Mouse (Mus musculus): ENCODE results near the gene Ccdc42. TPM values are rescaled to one million over a fixed set of nuclear protein-coding genes. Genes with fewer than 3 reads are reported as not detected.

The Ccdc42 gene
- 0.31 and 0.39 TPM in 2 replicates for polyA plus RNA-seq (2014; fragmentation: Nextera tagmentation; extraction: Ambion mirVana)

- no peaks in the 10 kb centered on the region for H3K9me3 ChIP-seq (replicated peaks; ENCODE audit: control insufficient read depth, low read length)
- DNase-seq (ENCODE audit: low spot score) (no peak), ATAC-seq (no peak)
- no peak within 1 kb of the TSS for H3K4me3 ChIP-seq (ENCODE audit: low read depth, low read length)
- no peaks in the 10 kb centered on the region for H3K36me3 ChIP-seq (ENCODE audit: control insufficient read depth, insufficient read depth, low read length)
- H3K4me2 ChIP-seq (ENCODE audit: low read length): no peak within 1 kb of the TSS
- H3K27ac ChIP-seq (ENCODE audit: low read depth, low read length): no peak within 1 kb of the TSS
- H3K4me1 ChIP-seq (ENCODE audit: control insufficient read depth, insufficient read depth, low read length): peaks cover 4% of the 10 kb centered on the region; the same call in 1 of the 2 replicates
- whole genome bisulfite sequencing: 80% methylated on average over 5 of the region's 5 CpGs
- no peaks in the 10 kb centered on the region for H3K27me3 ChIP-seq (replicated peaks; ENCODE audit: control insufficient read depth, insufficient read depth, low read length)
- no peak within 1 kb of the TSS for H3K9ac ChIP-seq (ENCODE audit: low read length)
These were observed at the start of gene Ccdc42 for GRCm38 (mm10) chr11:68586721-68587120. Ccdc42 (plus strand) TSS chr11:68587021.

- no peaks in the 10 kb centered on the region for H3K4me1 ChIP-seq (ENCODE audit: control insufficient read depth, insufficient read depth, low read length)
- WGBS: 55% methylated on average over 5 of the region's 5 CpGs
- DNase-seq (ENCODE audit: low spot score): no peak
These were observed 47.2 kb upstream of the Ccdc42 start for GRCm38 (mm10) chr11:68539621-68540020.

DNA sequence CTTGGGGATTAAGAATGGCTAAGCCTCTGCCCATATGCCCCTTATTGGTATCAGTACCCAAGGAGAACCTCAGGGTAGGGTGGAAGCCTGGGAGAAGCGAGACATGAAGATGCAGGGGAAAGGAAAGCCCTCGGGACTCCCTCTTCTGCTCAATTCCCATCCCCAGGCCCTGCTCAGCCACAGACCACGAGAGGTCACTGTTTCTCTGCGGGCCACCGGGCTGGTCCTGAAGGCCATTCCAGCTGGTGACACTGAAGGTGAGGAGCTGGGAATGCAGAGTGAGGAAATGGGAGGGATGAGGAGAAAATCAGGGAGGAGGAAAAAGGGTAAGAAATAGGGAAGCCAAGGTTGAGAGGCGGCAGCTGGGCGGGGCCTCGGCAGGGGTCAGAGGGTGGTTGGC, 42.3 kb upstream of the Ccdc42 start:
- H3K27me3 ChIP-seq (replicated peaks; ENCODE audit: control insufficient read depth, insufficient read depth, low read length): no peaks in the 10 kb centered on the region
- no peaks in the 10 kb centered on the region for H3K4me1 ChIP-seq (ENCODE audit: control insufficient read depth, insufficient read depth, low read length)
- no peaks in the 10 kb centered on the region for H3K36me3 ChIP-seq (ENCODE audit: control insufficient read depth, insufficient read depth, low read length)
- H3K9me3 ChIP-seq (replicated peaks; ENCODE audit: control insufficient read depth, low read length): no peaks in the 10 kb centered on the region
- ATAC-seq (no peak), DNase-seq (ENCODE audit: low spot score) (no peak)
- H3K27ac ChIP-seq (ENCODE audit: low read depth, low read length): no peak overlapping the region
- no peak overlapping the region for H3K4me3 ChIP-seq (ENCODE audit: low read depth, low read length)
- 11% methylated on average over 8 of the region's 8 CpGs for WGBS
- H3K9ac ChIP-seq (ENCODE audit: low read length): no peak overlapping the region
- H3K4me2 ChIP-seq (ENCODE audit: low read length): no peak overlapping the region

More at GRCm38 (mm10) chr11:68539621-68540020, 47.2 kb upstream of the Ccdc42 start:
- ATAC-seq: no peak
- no peaks in the 10 kb centered on the region for H3K27me3 ChIP-seq (replicated peaks; ENCODE audit: control insufficient read depth, insufficient read depth, low read length)
- H3K4me2 ChIP-seq (ENCODE audit: low read length): no peak overlapping the region
- H3K36me3 ChIP-seq (ENCODE audit: control insufficient read depth, insufficient read depth, low read length): no peaks in the 10 kb centered on the region
- H3K9ac ChIP-seq (ENCODE audit: low read length): no peak overlapping the region
- no peaks in the 10 kb centered on the region for H3K9me3 ChIP-seq (replicated peaks; ENCODE audit: control insufficient read depth, low read length)
- no peak overlapping the region for H3K27ac ChIP-seq (ENCODE audit: low read depth, low read length)
- no peak overlapping the region for H3K4me3 ChIP-seq (ENCODE audit: low read depth, low read length)

DNA sequence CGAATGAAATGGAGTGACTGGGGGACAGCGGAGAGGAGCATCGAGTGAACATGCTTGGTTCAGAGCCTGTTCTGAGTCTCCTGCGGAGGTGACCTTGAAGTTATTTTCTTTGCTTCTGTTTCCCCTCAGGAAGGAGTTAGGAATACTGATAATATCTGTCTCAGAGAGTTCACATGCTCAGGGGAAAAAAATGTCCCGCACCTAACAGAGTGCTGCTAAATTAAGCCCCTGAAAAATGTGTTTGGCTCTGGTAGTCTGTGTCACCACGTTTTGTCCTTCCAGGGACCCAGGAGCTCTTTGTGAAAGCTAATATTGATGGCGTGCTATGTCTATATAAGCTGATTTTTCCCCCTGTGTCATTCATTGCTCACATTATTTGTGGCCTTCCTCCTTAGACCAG, 41.6 kb upstream of the Ccdc42 start:
- DNase-seq (ENCODE audit: low spot score) (no peak), ATAC-seq (no peak)
- no peaks in the 10 kb centered on the region for H3K9me3 ChIP-seq (replicated peaks; ENCODE audit: control insufficient read depth, low read length)
- no peak overlapping the region for H3K9ac ChIP-seq (ENCODE audit: low read length)
- no peaks in the 10 kb centered on the region for H3K36me3 ChIP-seq (ENCODE audit: control insufficient read depth, insufficient read depth, low read length)
- no peaks in the 10 kb centered on the region for H3K4me1 ChIP-seq (ENCODE audit: control insufficient read depth, insufficient read depth, low read length)
- WGBS: 61% methylated on average over 7 of the region's 7 CpGs
- no peak overlapping the region for H3K4me3 ChIP-seq (ENCODE audit: low read depth, low read length)
- H3K27me3 ChIP-seq (replicated peaks; ENCODE audit: control insufficient read depth, insufficient read depth, low read length): no peaks in the 10 kb centered on the region
- no peak overlapping the region for H3K4me2 ChIP-seq (ENCODE audit: low read length)
- H3K27ac ChIP-seq (ENCODE audit: low read depth, low read length): no peak overlapping the region

GRCm38 (mm10) chr11:68545682-68546222, 41.1 kb upstream of the Ccdc42 start:
- H3K4me3 ChIP-seq (ENCODE audit: low read depth, low read length): no peak overlapping the region
- WGBS: 78% methylated on average over 8 of the region's 8 CpGs
- ATAC-seq (no peak), DNase-seq (ENCODE audit: low spot score) (no peak)
- no peak overlapping the region for H3K4me2 ChIP-seq (ENCODE audit: low read length)
- H3K9ac ChIP-seq (ENCODE audit: low read length): no peak overlapping the region
- no peaks in the 10 kb centered on the region for H3K36me3 ChIP-seq (ENCODE audit: control insufficient read depth, insufficient read depth, low read length)
- no peaks in the 10 kb centered on the region for H3K4me1 ChIP-seq (ENCODE audit: control insufficient read depth, insufficient read depth, low read length)
- no peak overlapping the region for H3K27ac ChIP-seq (ENCODE audit: low read depth, low read length)
- no peaks in the 10 kb centered on the region for H3K9me3 ChIP-seq (replicated peaks; ENCODE audit: control insufficient read depth, low read length)
- no peaks in the 10 kb centered on the region for H3K27me3 ChIP-seq (replicated peaks; ENCODE audit: control insufficient read depth, insufficient read depth, low read length)

- 59% methylated on average over 2 of the region's 2 CpGs for WGBS
- H3K9ac ChIP-seq (ENCODE audit: low read length): no peak overlapping the region
- no peaks in the 10 kb centered on the region for H3K27me3 ChIP-seq (replicated peaks; ENCODE audit: control insufficient read depth, insufficient read depth, low read length)
- no peaks in the 10 kb centered on the region for H3K9me3 ChIP-seq (replicated peaks; ENCODE audit: control insufficient read depth, low read length)
- H3K27ac ChIP-seq (ENCODE audit: low read depth, low read length): no peak overlapping the region
- no peak overlapping the region for H3K4me3 ChIP-seq (ENCODE audit: low read depth, low read length)
- no peak overlapping the region for H3K4me2 ChIP-seq (ENCODE audit: low read length)
- no peak for DNase-seq (ENCODE audit: low spot score)
- H3K4me1 ChIP-seq (ENCODE audit: control insufficient read depth, insufficient read depth, low read length): no peaks in the 10 kb centered on the region
- H3K36me3 ChIP-seq (ENCODE audit: control insufficient read depth, insufficient read depth, low read length): no peaks in the 10 kb centered on the region
- ATAC-seq: no peak
These were observed 39.3 kb upstream of the Ccdc42 start for GRCm38 (mm10) chr11:68547484-68547883.

DNA sequence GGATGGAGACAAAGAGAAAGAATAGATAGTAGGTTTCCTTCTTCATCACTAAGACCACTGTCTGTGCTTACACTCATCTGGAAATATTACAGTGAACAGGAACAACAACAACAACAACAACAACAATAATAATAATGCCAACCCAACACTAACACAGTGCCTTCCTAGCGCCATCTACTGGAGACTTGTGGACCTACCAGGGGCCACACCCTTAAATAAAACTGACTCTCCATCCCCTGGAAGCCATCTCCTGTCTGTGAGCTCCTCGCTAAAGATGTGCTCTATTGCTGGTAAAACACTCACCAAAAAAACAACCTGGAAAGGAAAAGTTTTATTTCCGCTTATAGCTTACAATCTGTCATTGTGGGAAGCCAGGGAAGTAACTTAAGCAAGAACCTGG, 37.2 kb upstream of the Ccdc42 start:
- H3K27ac ChIP-seq (ENCODE audit: low read depth, low read length): no peak overlapping the region
- H3K4me2 ChIP-seq (ENCODE audit: low read length): no peak overlapping the region
- H3K9me3 ChIP-seq (replicated peaks; ENCODE audit: control insufficient read depth, low read length): no peaks in the 10 kb centered on the region
- 49% methylated on average over 3 of the region's 3 CpGs for WGBS
- H3K27me3 ChIP-seq (replicated peaks; ENCODE audit: control insufficient read depth, insufficient read depth, low read length): no peaks in the 10 kb centered on the region
- DNase-seq (ENCODE audit: low spot score) (no peak), ATAC-seq (no peak)
- no peaks in the 10 kb centered on the region for H3K4me1 ChIP-seq (ENCODE audit: control insufficient read depth, insufficient read depth, low read length)
- H3K9ac ChIP-seq (ENCODE audit: low read length): no peak overlapping the region
- H3K4me3 ChIP-seq (ENCODE audit: low read depth, low read length): no peak overlapping the region
- H3K36me3 ChIP-seq (ENCODE audit: control insufficient read depth, insufficient read depth, low read length): no peaks in the 10 kb centered on the region

GRCm38 (mm10) chr11:68550358-68550757, 36.5 kb upstream of the Ccdc42 start:
- no peaks in the 10 kb centered on the region for H3K36me3 ChIP-seq (ENCODE audit: control insufficient read depth, insufficient read depth, low read length)
- H3K4me1 ChIP-seq (ENCODE audit: control insufficient read depth, insufficient read depth, low read length): no peaks in the 10 kb centered on the region

GRCm38 (mm10) chr11:68553981-68554471, 32.8 kb upstream of the Ccdc42 start:
- Histone ChIP-seq H3K4me3 (ENCODE audit: low read depth, low read length) (no peak overlapping the region), H3K9ac (ENCODE audit: low read length) (no peak overlapping the region), H3K27ac (ENCODE audit: low read depth, low read length) (no peak overlapping the region), H3K4me1 (ENCODE audit: control insufficient read depth, insufficient read depth, low read length) (peaks cover 4% of the 10 kb centered on the region; the same call in 1 of the 2 replicates), H3K4me2 (ENCODE audit: low read length) (no peak overlapping the region), H3K9me3 (replicated peaks; ENCODE audit: control insufficient read depth, low read length) (no peaks in the 10 kb centered on the region), H3K36me3 (ENCODE audit: control insufficient read depth, insufficient read depth, low read length) (no peaks in the 10 kb centered on the region), H3K27me3 (replicated peaks; ENCODE audit: control insufficient read depth, insufficient read depth, low read length) (0 out of 2 replicates have a peak, but pooled peaks cover 2% of the 10 kb centered on the region)
- DNase-seq (ENCODE audit: low spot score) (no peak), ATAC-seq (no peak)
- WGBS: 39% methylated on average over 8 of the region's 8 CpGs

More at GRCm38 (mm10) chr11:68550358-68550757, 36.5 kb upstream of the Ccdc42 start:
- Histone ChIP-seq H3K9me3 (replicated peaks; ENCODE audit: control insufficient read depth, low read length) (no peaks in the 10 kb centered on the region), H3K4me3 (ENCODE audit: low read depth, low read length) (no peak overlapping the region), H3K27ac (ENCODE audit: low read depth, low read length) (no peak overlapping the region), H3K4me2 (ENCODE audit: low read length) (no peak overlapping the region), H3K27me3 (replicated peaks; ENCODE audit: control insufficient read depth, insufficient read depth, low read length) (no peaks in the 10 kb centered on the region), H3K9ac (ENCODE audit: low read length) (no peak overlapping the region)
- 68% methylated on average over 4 of the region's 4 CpGs for WGBS
- ATAC-seq (no peak), DNase-seq (ENCODE audit: low spot score) (no peak)
